Mouse (Mus musculus) myocyte (in vitro differentiated cells): ENCODE measurements around the gene Marcksl1. TPM values are rescaled to one million over a fixed set of nuclear protein-coding genes. Genes with fewer than 3 reads are reported as not detected.

ENCODE experiments used
- H3K27me3 ChIP-seq: one replicate; pipeline ENCODE4 v1.6.1; 2011; ENCODE audit not compliant: control insufficient read depth, insufficient read depth, insufficient read length
- H3K36me3 ChIP-seq: one replicate; pipeline ENCODE4 v1.6.1; 2011; ENCODE audit not compliant: control insufficient read depth, insufficient read depth
- H3K4me2 ChIP-seq: one replicate; pipeline ENCODE4 v1.6.1; 2011; ENCODE audit warnings: low read depth, control low read depth
- H3K4me3 ChIP-seq: one replicate; pipeline ENCODE4 v1.5.1; 2011; ENCODE audit warnings: mild to moderate bottlenecking, control low read depth, moderate library complexity
- H3K79me2 ChIP-seq: one replicate; pipeline ENCODE4 v1.6.1; 2011; ENCODE audit not compliant: control insufficient read depth, insufficient read depth
- H3ac ChIP-seq: one replicate; pipeline ENCODE4 v1.6.1; 2011; ENCODE audit not compliant: control insufficient read depth, insufficient read length
- CEBPB ChIP-seq: IDR thresholded peaks from 2 replicates; pipeline ENCODE4 v1.6.1; 2011; ENCODE audit warnings: mild to moderate bottlenecking, moderate library complexity; ENCODE audit not compliant: poor library complexity, insufficient read depth, severe bottlenecking
- E2F4 ChIP-seq: IDR thresholded peaks from one replicate; pipeline ENCODE4 v1.6.1; 2011; ENCODE audit warnings: mild to moderate bottlenecking, control low read depth, moderate library complexity; ENCODE audit not compliant: insufficient read depth
- MAX ChIP-seq: IDR thresholded peaks from one replicate; pipeline ENCODE4 v1.6.1; 2011; ENCODE audit warnings: low read depth, mild to moderate bottlenecking, control low read depth
- MYOD1 ChIP-seq, 3 experiments: IDR thresholded peaks; one replicate each; pipeline ENCODE4 v1.6.1; 2011; ENCODE audit warnings: control low read depth in 2 of 3, low read depth in 2 of 3, mild to moderate bottlenecking in 2 of 3, moderate library complexity in 1 of 3; ENCODE audit not compliant: insufficient read length in 2 of 3, control insufficient read depth in 1 of 3
- MYOG ChIP-seq, 3 experiments: IDR thresholded peaks; one replicate each; pipeline ENCODE4 v1.6.1; 2011; ENCODE audit warnings: control low read depth in 2 of 3, low read depth in 2 of 3, mild to moderate bottlenecking in 2 of 3; ENCODE audit not compliant: insufficient read length in 2 of 3, control insufficient read depth in 1 of 3, insufficient read depth in 1 of 3
- POLR2A ChIP-seq: IDR thresholded peaks from one replicate; pipeline ENCODE4 v1.6.1; 2011; ENCODE audit warnings: low read depth, mild to moderate bottlenecking, control low read depth, moderate library complexity; ENCODE audit not compliant: insufficient read length
- POLR2AphosphoS2 ChIP-seq: IDR thresholded peaks from one replicate; pipeline ENCODE4 v1.6.1; 2011; ENCODE audit warnings: low read depth, control low read depth; ENCODE audit not compliant: insufficient read length
- REST ChIP-seq: IDR thresholded peaks from one replicate; pipeline ENCODE4 v1.6.1; 2011; ENCODE audit warnings: mild to moderate bottlenecking, control low read depth, moderate library complexity; ENCODE audit not compliant: insufficient read depth, insufficient read length
- SRF ChIP-seq: IDR thresholded peaks from one replicate; pipeline ENCODE4 v1.6.1; 2011; ENCODE audit warnings: low read depth; ENCODE audit not compliant: control insufficient read depth, insufficient read length
- TCF12 ChIP-seq: IDR thresholded peaks from one replicate; pipeline ENCODE4 v1.6.1; 2011; ENCODE audit warnings: mild to moderate bottlenecking, control low read depth; ENCODE audit not compliant: poor library complexity, insufficient read depth, severe bottlenecking
- TCF3 ChIP-seq: IDR thresholded peaks from one replicate; pipeline ENCODE4 v1.6.1; 2011; ENCODE audit warnings: low read depth, control low read depth; ENCODE audit not compliant: insufficient read length
- USF1 ChIP-seq: IDR thresholded peaks from one replicate; pipeline ENCODE4 v1.6.1; 2011; ENCODE audit warnings: low read depth, mild to moderate bottlenecking, control low read depth, moderate library complexity
- polyA plus RNA-seq: library from polyadenylated mRNA; unstranded; fragments of >200 nt; fragmentation: generic; extraction: Trizol; gene quantifications from one replicate; pipeline ENCODE4 v1.2.1, GENCODE M21; 2012; ENCODE audit warnings: missing spikeins

Marcksl1 gene
- polyA plus RNA-seq, 1 experiment = 41.6 TPM

- peaks cover 3% of the 10 kb centered on the region for H3K36me3 ChIP-seq
- H3K79me2 ChIP-seq = no peaks in the 10 kb centered on the region
- no peak within 1 kb of the TSS for H3ac ChIP-seq
- no peak within 1 kb of the TSS for H3K4me2 ChIP-seq
- H3K4me3 ChIP-seq = no peak within 1 kb of the TSS
- TF ChIP-seq E2F4 (no peak), USF1 (no peak), POLR2AphosphoS2 (no peak), TCF3 (no peak), SRF (no peak), TCF12 (no peak), MYOG (IDR thresholded peaks at IDR 0.05; ENCODE audit: control insufficient read depth in 1 of 3, insufficient read depth in 1 of 3, insufficient read length in 2 of 3, low read depth in 2 of 3) (no peak), CEBPB (no peak), MYOD1 (IDR thresholded peaks at IDR 0.05; ENCODE audit: control insufficient read depth in 1 of 3, insufficient read length in 2 of 3, low read depth in 2 of 3) (no peak)
- H3K27me3 ChIP-seq = peaks cover 8% of the 10 kb centered on the region
These were observed 22.2 kb upstream of the Marcksl1 start, which contains the start of the genes Tssk3 and Fam229a for GRCm38 (mm10) chr4:129490972-129491880. TSS of gene Tssk3 (minus strand) at chr4:129491022. TSS of gene Fam229a (plus strand) at chr4:129491190.

GRCm38 (mm10) chr4:129494681-129495080, 18.7 kb upstream of the Marcksl1 start:
- no peak overlapping the region for H3ac ChIP-seq
- TF ChIP-seq POLR2AphosphoS2 (no peak), MYOG (IDR thresholded peaks at IDR 0.05; ENCODE audit: control insufficient read depth in 1 of 3, insufficient read depth in 1 of 3, insufficient read length in 2 of 3, low read depth in 2 of 3) (no peak), USF1 (no peak), CEBPB (no peak)

GRCm38 (mm10) chr4:129495672-129496562, 17.5 kb upstream of the Marcksl1 start:
- Histone ChIP-seq H3K36me3 (no peaks in the 10 kb centered on the region), H3K4me3 (no peak overlapping the region), H3ac (no peak overlapping the region), H3K79me2 (no peaks in the 10 kb centered on the region), H3K27me3 (peaks cover 8% of the 10 kb centered on the region), H3K4me2 (no peak overlapping the region)
- TF ChIP-seq SRF = no peak
- TF ChIP-seq USF1 = no peak
- TF ChIP-seq MYOG (IDR thresholded peaks at IDR 0.05; ENCODE audit: control insufficient read depth in 1 of 3, insufficient read depth in 1 of 3, insufficient read length in 2 of 3, low read depth in 2 of 3) = no peak
- TF ChIP-seq TCF3 = no peak
- no peak for TF ChIP-seq TCF12

More at GRCm38 (mm10) chr4:129494681-129495080, 18.7 kb upstream of the Marcksl1 start:
- peaks cover 8% of the 10 kb centered on the region for H3K27me3 ChIP-seq
- no peak overlapping the region for H3K4me2 ChIP-seq
- no peaks in the 10 kb centered on the region for H3K79me2 ChIP-seq
- no peaks in the 10 kb centered on the region for H3K36me3 ChIP-seq
- no peak overlapping the region for H3K4me3 ChIP-seq

- no peaks in the 10 kb centered on the region for H3K79me2 ChIP-seq
- TF ChIP-seq TCF3 = no peak
- TF ChIP-seq USF1 = no peak
- TF ChIP-seq MYOD1 (IDR thresholded peaks at IDR 0.05; ENCODE audit: control insufficient read depth in 1 of 3, insufficient read length in 2 of 3, low read depth in 2 of 3) = no peak
- no peak for TF ChIP-seq CEBPB
- TF ChIP-seq TCF12 = no peak
- TF ChIP-seq MYOG (IDR thresholded peaks at IDR 0.05; ENCODE audit: control insufficient read depth in 1 of 3, insufficient read depth in 1 of 3, insufficient read length in 2 of 3, low read depth in 2 of 3) = no peak
- TF ChIP-seq MAX = no peak
- TF ChIP-seq POLR2A = no peak
- no peak for TF ChIP-seq REST
- TF ChIP-seq POLR2AphosphoS2 = no peak
- no peak for TF ChIP-seq SRF
- no peak for TF ChIP-seq E2F4
- no peak overlapping the region for H3K4me3 ChIP-seq
- H3ac ChIP-seq = no peak overlapping the region
- peaks cover 2% of the 10 kb centered on the region for H3K27me3 ChIP-seq
- no peak overlapping the region for H3K4me2 ChIP-seq
- H3K36me3 ChIP-seq = no peaks in the 10 kb centered on the region
These were observed 16.8 kb upstream of the Marcksl1 start for GRCm38 (mm10) chr4:129496631-129497030.
